15 mouse cellular contexts compared by ENCODE assay signal in genomic region chr16:60499567-60499966, GRCm38 (mm10).
"Had no signal": no experiment of that assay in that cellular context is flagged by ENCODE, and none has a peak within 500 bp of the region (broad histone marks: within the 10 kb centered on the region; RNA-seq: fewer than 3 reads in every experiment).

No protein-coding gene starts in this region.

- H3K4me1 ChIP-seq: neural tube, embryonic 15.5 days; stomach, embryonic 15.5 days had no signal

- H3K4me3 ChIP-seq: neural tube, embryonic 15.5 days; stomach, embryonic 15.5 days had no signal

- H3K27me3 ChIP-seq: neural tube, embryonic 15.5 days; stomach, embryonic 15.5 days had no signal

- H3K9me3 ChIP-seq: neural tube, embryonic 15.5 days; stomach, embryonic 15.5 days had no signal

- H3K9ac ChIP-seq: neural tube, embryonic 15.5 days; stomach, embryonic 15.5 days had no signal

- H3K4me2 ChIP-seq: neural tube, embryonic 15.5 days; stomach, embryonic 15.5 days had no signal

- DNase-seq: retina, postnatal 1 day; right cerebral cortex, adult 18-20 months; right cerebral cortex, postnatal 14 days; right cerebral cortex, postnatal 25 days; right cerebral cortex, postnatal 4 days; spleen, adult 18-20 months; thymus, adult 18-20 months; thymus, adult 2 months; thymus, postnatal 14 days; thymus, postnatal 25 days; thymus, postnatal 36 days; thymus, postnatal 4 days had no signal

- H3K36me3 ChIP-seq: neural tube, embryonic 15.5 days; stomach, embryonic 15.5 days had no signal

- H3K27ac ChIP-seq: neural tube, embryonic 15.5 days; stomach, embryonic 15.5 days; stomach, postnatal 0 days had no signal
